Mouse (Mus musculus): ENCODE data around the gene Hexb.
A peak's percentile ranks its signal among the peaks of the same experiment; 100 is the strongest.

The Hexb gene

GRCm38 (mm10) chr13:97224341-97224982 lies 26.3 kb upstream of the Hexb start:
- no peak for DNase-seq (ENCODE audit: low read depth, low spot score)

- DNase-seq (ENCODE audit: low read depth, low spot score) = no peak
These were observed 25.7 kb upstream of the Hexb start for GRCm38 (mm10) chr13:97223856-97224255.

GRCm38 (mm10) chr13:97220022-97220421 lies 21.9 kb upstream of the Hexb start:
- no peak for DNase-seq (ENCODE audit: low read depth, low spot score)

GRCm38 (mm10) chr13:97216196-97216595 lies 18.0 kb upstream of the Hexb start:
- DNase-seq (ENCODE audit: low read depth, low spot score) = no peak

- no peak for DNase-seq (ENCODE audit: low read depth, low spot score)
These were observed 17.4 kb upstream of the Hexb start for GRCm38 (mm10) chr13:97215563-97215962.

- DNase-seq (ENCODE audit: low read depth, low spot score) = no peak
These were observed 16.6 kb upstream of the Hexb start for GRCm38 (mm10) chr13:97214583-97215268.

- no peak for DNase-seq (ENCODE audit: low read depth, low spot score)
These were observed 10.4 kb upstream of the Hexb start for GRCm38 (mm10) chr13:97208500-97209010.

GRCm38 (mm10) chr13:97208112-97208478 lies 9.9 kb upstream of the Hexb start:
- DNase-seq (ENCODE audit: low read depth, low spot score) = no peak

GRCm38 (mm10) chr13:97207472-97208111 lies 9.4 kb upstream of the Hexb start:
- DNase-seq (ENCODE audit: low read depth, low spot score) = no peak

GRCm38 (mm10) chr13:97206046-97206445 lies 7.9 kb upstream of the Hexb start:
- no peak for DNase-seq (ENCODE audit: low read depth, low spot score)

GRCm38 (mm10) chr13:97205052-97205701 lies 7.0 kb upstream of the Hexb start:
- DNase-seq (ENCODE audit: low read depth, low spot score) = peak; percentile 71

GRCm38 (mm10) chr13:97201896-97202295 lies 3.7 kb upstream of the Hexb start:
- DNase-seq (ENCODE audit: low read depth, low spot score) = no peak

GRCm38 (mm10) chr13:97201076-97201475 lies 2.9 kb upstream of the Hexb start:
- no peak for DNase-seq (ENCODE audit: low read depth, low spot score)

GRCm38 (mm10) chr13:97199123-97199522 lies 966 bp upstream of the Hexb start:
- DNase-seq (ENCODE audit: low read depth, low spot score) = no peak

GRCm38 (mm10) chr13:97196925-97197218 lies 1.3 kb downstream of the Hexb start:
- no peak for DNase-seq (ENCODE audit: low read depth, low spot score)

GRCm38 (mm10) chr13:97196186-97196924 lies 1.8 kb downstream of the Hexb start:
- DNase-seq (ENCODE audit: low read depth, low spot score) = no peak

GRCm38 (mm10) chr13:97193420-97193819 lies 4.7 kb downstream of the Hexb start:
- peak; percentile 77 for DNase-seq (ENCODE audit: low read depth, low spot score)

- no peak for DNase-seq (ENCODE audit: low read depth, low spot score)
These were observed 5.5 kb downstream of the Hexb start for GRCm38 (mm10) chr13:97192649-97193048.

GRCm38 (mm10) chr13:97187693-97188092 lies 10.5 kb downstream of the Hexb start:
- peak; percentile 43 for DNase-seq (ENCODE audit: low read depth, low spot score)

- DNase-seq (ENCODE audit: low read depth, low spot score) = no peak
These were observed 11.8 kb downstream of the Hexb start for GRCm38 (mm10) chr13:97186346-97186745.

- DNase-seq (ENCODE audit: low read depth, low spot score) = no peak
These were observed 13.5 kb downstream of the Hexb start for GRCm38 (mm10) chr13:97184656-97185055.

GRCm38 (mm10) chr13:97184168-97184567 lies 14.0 kb downstream of the Hexb start:
- no peak for DNase-seq (ENCODE audit: low read depth, low spot score)
